Mouse (Mus musculus) heart, adult 2 months (tissue): Measurements from ENCODE around the gene Tmod1.

ENCODE experiments used
- CTCF ChIP-seq: fragments of 200-600 bp; IDR thresholded peaks from 2 replicates; pipeline ENCODE4 v1.8.1; 2022; ENCODE audit warnings: antibody characterized with exemption, mild to moderate bottlenecking, moderate library complexity
- POLR2A ChIP-seq: fragments of 200-500 bp; IDR thresholded peaks from 2 replicates; pipeline ENCODE4 v1.6.1; 2011; ENCODE audit warnings: mild to moderate bottlenecking, low read depth, low read length, control low read depth; ENCODE audit not compliant: insufficient read depth

DNA sequence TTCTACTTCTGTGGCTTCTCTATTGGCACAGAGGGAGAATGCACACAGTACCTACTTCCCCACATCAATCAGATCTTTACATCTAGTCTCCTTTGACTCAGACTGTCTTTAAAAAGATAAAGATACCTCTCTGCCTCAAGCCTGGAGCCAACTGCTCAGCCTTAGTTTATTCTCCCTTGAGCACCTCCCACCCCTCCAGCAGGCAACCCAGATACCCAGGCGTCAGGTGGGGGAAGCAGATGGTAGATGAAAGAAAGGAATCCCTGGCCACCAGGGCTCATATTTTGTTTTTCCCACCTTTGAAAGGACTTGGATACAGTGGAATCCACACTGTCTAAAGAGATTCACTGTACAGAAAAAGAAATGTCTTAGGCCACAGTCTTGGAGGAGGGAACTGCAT, 29.8 kb downstream of the Tmod1 start:
- TF ChIP-seq POLR2A: no peak
- no peak for TF ChIP-seq CTCF
